Mouse (Mus musculus): ENCODE measurements around the gene Mif4gd. TPM values are rescaled to one million over a fixed set of nuclear protein-coding genes. Genes with fewer than 3 reads are reported as not detected.

Gene Mif4gd
- polyA plus RNA-seq, 1 experiment from 2014 or later: 39.9 TPM

GRCm38 (mm10) chr11:115595209-115595608 lies 17.6 kb downstream of the Mif4gd start:
- ATAC-seq (no peak), DNase-seq (no peak)
- TF ChIP-seq EP300 (IDR thresholded peaks at IDR 0.05; ENCODE audit: low read depth) (no peak), CTCF (IDR thresholded peaks at IDR 0.05; ENCODE audit: low read depth) (peak; percentile 4; the same call in 1 of the 2 replicates)
- no peak overlapping the region for H3K4me2 ChIP-seq (ENCODE audit: low read depth, low read length)
- H3K27me3 ChIP-seq (ENCODE audit: insufficient read depth, low read length): no peaks in the 10 kb centered on the region
- H3K27ac ChIP-seq (ENCODE audit: low read depth): no peak overlapping the region
- 84% methylated on average over 3 of the region's 3 CpGs for WGBS (ENCODE audit: insufficient replicate concordance)
- peaks cover 44% of the 10 kb centered on the region for H3K36me3 ChIP-seq (replicated peaks; ENCODE audit: insufficient read depth, low read length)
- H3K4me3 ChIP-seq (ENCODE audit: low read depth, low read length): no peak overlapping the region
- no peak overlapping the region for H3K9ac ChIP-seq (replicated peaks)
- H3K9me3 ChIP-seq (ENCODE audit: low read length): no peaks in the 10 kb centered on the region
- 0 out of 2 replicates have a peak, but pooled peaks cover 4% of the 10 kb centered on the region for H3K4me1 ChIP-seq (ENCODE audit: insufficient read depth)

DNA sequence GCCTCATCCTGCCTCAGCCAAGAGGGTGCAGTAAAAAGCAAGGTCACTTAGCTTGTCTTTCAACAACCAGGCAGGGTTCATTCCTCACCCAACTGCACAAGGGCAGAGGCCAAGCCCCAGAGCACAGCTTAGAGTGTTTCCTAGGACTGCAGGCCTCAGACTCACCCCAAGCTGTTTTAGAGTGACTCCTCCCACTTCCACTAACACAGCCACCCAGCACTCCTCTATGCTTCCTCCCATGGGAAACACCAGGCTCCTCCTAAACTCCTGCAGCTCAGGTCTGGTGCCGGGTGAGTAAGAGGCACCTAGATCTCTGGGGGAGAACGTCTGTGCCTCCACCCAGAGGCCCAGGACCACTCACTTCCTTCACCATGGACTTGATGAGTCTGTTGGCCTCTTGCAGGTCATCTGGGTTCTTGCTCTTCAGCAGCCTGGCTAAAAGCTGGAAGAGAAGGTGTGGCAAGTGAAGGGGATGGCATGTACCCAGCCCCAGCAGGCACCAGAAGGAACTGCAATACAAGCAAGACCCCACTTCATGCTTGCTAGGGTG lies 22.2 kb downstream of the Mif4gd start:
- no peak overlapping the region for H3K27ac ChIP-seq (ENCODE audit: low read depth)
- no peak for DNase-seq
- no peaks in the 10 kb centered on the region for H3K27me3 ChIP-seq (ENCODE audit: insufficient read depth, low read length)
- 85% methylated on average over 2 of the region's 2 CpGs for WGBS (ENCODE audit: insufficient replicate concordance)
- no peak for TF ChIP-seq EP300 (IDR thresholded peaks at IDR 0.05; ENCODE audit: low read depth)
- no peak for TF ChIP-seq CTCF (IDR thresholded peaks at IDR 0.05; ENCODE audit: low read depth)
- H3K4me2 ChIP-seq (ENCODE audit: low read depth, low read length): no peak overlapping the region
- no peak overlapping the region for H3K4me3 ChIP-seq (ENCODE audit: low read depth, low read length)
- no peaks in the 10 kb centered on the region for H3K4me1 ChIP-seq (ENCODE audit: insufficient read depth)
- H3K9ac ChIP-seq (replicated peaks): no peak overlapping the region
- H3K36me3 ChIP-seq (replicated peaks; ENCODE audit: insufficient read depth, low read length): peaks cover 79% of the 10 kb centered on the region
- ATAC-seq: no peak
- no peaks in the 10 kb centered on the region for H3K9me3 ChIP-seq (ENCODE audit: low read length)

DNA sequence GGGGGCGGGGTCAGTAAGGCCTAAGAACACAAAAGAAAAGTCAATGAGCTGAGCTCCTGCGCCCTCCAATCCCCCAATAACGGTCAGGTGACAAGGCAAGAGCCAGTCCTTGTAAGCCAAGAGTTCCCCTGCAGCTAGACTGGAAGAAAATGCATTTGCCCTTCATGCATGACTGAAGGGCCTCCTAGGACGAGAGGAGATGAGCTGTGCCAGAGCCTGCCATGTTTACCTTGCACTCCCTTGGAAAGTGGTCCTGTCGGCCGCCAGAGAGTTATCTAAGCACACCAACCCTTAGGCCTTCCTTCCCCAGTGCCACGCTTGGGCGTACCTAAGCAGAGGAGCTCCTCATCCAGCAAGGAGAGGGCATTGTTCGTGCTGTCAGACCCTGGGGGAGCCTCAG lies 24.8 kb downstream of the Mif4gd start:
- Histone ChIP-seq H3K9me3 (ENCODE audit: low read length) (no peaks in the 10 kb centered on the region), H3K36me3 (replicated peaks; ENCODE audit: insufficient read depth, low read length) (peaks cover 90% of the 10 kb centered on the region), H3K4me3 (ENCODE audit: low read depth, low read length) (no peak overlapping the region), H3K27me3 (ENCODE audit: insufficient read depth, low read length) (no peaks in the 10 kb centered on the region), H3K4me1 (ENCODE audit: insufficient read depth) (no peaks in the 10 kb centered on the region), H3K9ac (replicated peaks) (no peak overlapping the region), H3K4me2 (ENCODE audit: low read depth, low read length) (no peak overlapping the region), H3K27ac (ENCODE audit: low read depth) (no peak overlapping the region)
- 84% methylated on average over 9 of the region's 9 CpGs for WGBS (ENCODE audit: insufficient replicate concordance)
- no peak for ATAC-seq
- TF ChIP-seq CTCF (IDR thresholded peaks at IDR 0.05; ENCODE audit: low read depth) (no peak), EP300 (IDR thresholded peaks at IDR 0.05; ENCODE audit: low read depth) (no peak)
- DNase-seq: no peak

- DNase-seq (no peak), ATAC-seq (no peak)
- 83% methylated on average over 9 of the region's 9 CpGs for WGBS (ENCODE audit: insufficient replicate concordance)
- Histone ChIP-seq H3K27me3 (ENCODE audit: insufficient read depth, low read length) (no peaks in the 10 kb centered on the region), H3K4me1 (ENCODE audit: insufficient read depth) (no peaks in the 10 kb centered on the region), H3K9me3 (ENCODE audit: low read length) (no peaks in the 10 kb centered on the region), H3K9ac (replicated peaks) (no peak overlapping the region), H3K27ac (ENCODE audit: low read depth) (no peak overlapping the region), H3K36me3 (replicated peaks; ENCODE audit: insufficient read depth, low read length) (peaks cover 94% of the 10 kb centered on the region), H3K4me3 (ENCODE audit: low read depth, low read length) (no peak overlapping the region), H3K4me2 (ENCODE audit: low read depth, low read length) (no peak overlapping the region)
- TF ChIP-seq EP300 (IDR thresholded peaks at IDR 0.05; ENCODE audit: low read depth): no peak
- TF ChIP-seq CTCF (IDR thresholded peaks at IDR 0.05; ENCODE audit: low read depth): no peak
These were observed 26.4 kb downstream of the Mif4gd start for GRCm38 (mm10) chr11:115586403-115586802.

DNA sequence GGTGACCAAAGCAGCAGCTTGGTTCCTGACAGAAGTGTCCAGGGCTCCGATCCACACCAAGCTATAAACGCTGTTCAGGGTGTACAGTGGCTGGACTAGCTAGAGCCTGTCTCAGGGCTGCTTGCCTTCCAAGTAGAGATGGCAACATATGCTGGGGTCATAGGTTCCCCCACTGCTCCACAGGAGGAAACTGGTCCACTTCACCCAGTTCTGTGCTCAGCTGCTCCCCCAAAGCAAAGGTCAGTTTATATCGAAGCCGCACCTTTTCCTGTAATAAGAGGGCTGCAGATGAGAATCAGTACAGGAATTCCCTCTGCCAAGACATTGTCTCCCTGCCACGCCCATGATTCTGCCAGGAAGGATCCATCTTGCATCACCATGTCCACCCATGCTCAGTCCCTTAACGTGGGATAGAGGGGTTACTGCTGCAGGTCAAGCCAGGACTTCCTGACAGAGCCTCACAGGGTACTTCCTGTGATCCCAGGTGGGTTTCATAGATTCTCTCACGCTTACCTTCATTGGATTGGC lies 27.1 kb downstream of the Mif4gd start:
- Histone ChIP-seq H3K27ac (ENCODE audit: low read depth) (no peak overlapping the region), H3K9ac (replicated peaks) (no peak overlapping the region), H3K4me3 (ENCODE audit: low read depth, low read length) (no peak overlapping the region), H3K27me3 (ENCODE audit: insufficient read depth, low read length) (no peaks in the 10 kb centered on the region), H3K4me2 (ENCODE audit: low read depth, low read length) (no peak overlapping the region), H3K9me3 (ENCODE audit: low read length) (no peaks in the 10 kb centered on the region), H3K4me1 (ENCODE audit: insufficient read depth) (no peaks in the 10 kb centered on the region), H3K36me3 (replicated peaks; ENCODE audit: insufficient read depth, low read length) (peaks cover 94% of the 10 kb centered on the region)
- DNase-seq: no peak
- no peak for ATAC-seq
- TF ChIP-seq CTCF (IDR thresholded peaks at IDR 0.05; ENCODE audit: low read depth) (no peak), EP300 (IDR thresholded peaks at IDR 0.05; ENCODE audit: low read depth) (no peak)
- WGBS (ENCODE audit: insufficient replicate concordance): 82% methylated on average over 7 of the region's 7 CpGs

- peaks cover 91% of the 10 kb centered on the region for H3K36me3 ChIP-seq (replicated peaks; ENCODE audit: insufficient read depth, low read length)
These were observed 28.2 kb downstream of the Mif4gd start for GRCm38 (mm10) chr11:115584376-115585073.

More at GRCm38 (mm10) chr11:115584376-115585073, 28.2 kb downstream of the Mif4gd start:
- TF ChIP-seq EP300 (IDR thresholded peaks at IDR 0.05; ENCODE audit: low read depth): no peak
- no peak for TF ChIP-seq CTCF (IDR thresholded peaks at IDR 0.05; ENCODE audit: low read depth)
- 86% methylated on average over 10 of the region's 10 CpGs for WGBS (ENCODE audit: insufficient replicate concordance)
- DNase-seq: no peak
- no peak overlapping the region for H3K27ac ChIP-seq (ENCODE audit: low read depth)
- no peaks in the 10 kb centered on the region for H3K27me3 ChIP-seq (ENCODE audit: insufficient read depth, low read length)
- no peak overlapping the region for H3K9ac ChIP-seq (replicated peaks)
- no peak overlapping the region for H3K4me2 ChIP-seq (ENCODE audit: low read depth, low read length)
- no peak overlapping the region for H3K4me3 ChIP-seq (ENCODE audit: low read depth, low read length)
- no peaks in the 10 kb centered on the region for H3K4me1 ChIP-seq (ENCODE audit: insufficient read depth)
- no peaks in the 10 kb centered on the region for H3K9me3 ChIP-seq (ENCODE audit: low read length)
- no peak for ATAC-seq
